Mouse (Mus musculus): ENCODE data around the gene Gpr89. TPM values are rescaled to one million over a fixed set of nuclear protein-coding genes. Genes with fewer than 3 reads are reported as not detected.

Gpr89 gene
- polyA plus RNA-seq, 1 experiment from 2014 or later, result 37.0 TPM

DNA sequence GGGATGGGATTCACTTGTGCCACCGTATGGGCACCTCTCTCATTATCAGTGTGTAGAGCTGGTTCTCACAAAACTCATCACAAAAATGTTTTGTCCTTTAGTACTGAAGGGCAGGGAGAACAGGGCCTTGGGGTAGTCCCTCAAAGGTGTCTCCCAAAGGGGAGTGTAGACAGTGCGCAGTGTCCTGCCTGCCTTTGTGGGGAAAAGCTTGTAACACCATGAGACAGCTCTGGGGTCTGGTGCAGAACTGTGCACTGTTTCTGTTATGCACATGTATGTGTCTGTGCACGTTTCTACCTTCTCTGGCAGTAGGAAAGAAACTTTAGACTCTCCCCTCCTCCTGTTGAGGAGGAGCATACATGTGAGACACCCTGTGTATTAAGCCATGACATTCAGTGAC is 37.3 kb downstream of the Gpr89 start:
- no peak overlapping the region for H3K4me3 ChIP-seq (replicated peaks)
- no peaks in the 10 kb centered on the region for H3K4me1 ChIP-seq (replicated peaks)
- no peaks in the 10 kb centered on the region for H3K27me3 ChIP-seq
- WGBS, result 89% methylated on average over 3 of the region's 3 CpGs
- no peak for ATAC-seq
- no peak overlapping the region for H3K9ac ChIP-seq (replicated peaks)
- no peak overlapping the region for H3K4me2 ChIP-seq (replicated peaks)
- H3K9me3 ChIP-seq, result no peaks in the 10 kb centered on the region
- no peak overlapping the region for H3K27ac ChIP-seq
- H3K36me3 ChIP-seq, result peaks cover 51% of the 10 kb centered on the region

DNA sequence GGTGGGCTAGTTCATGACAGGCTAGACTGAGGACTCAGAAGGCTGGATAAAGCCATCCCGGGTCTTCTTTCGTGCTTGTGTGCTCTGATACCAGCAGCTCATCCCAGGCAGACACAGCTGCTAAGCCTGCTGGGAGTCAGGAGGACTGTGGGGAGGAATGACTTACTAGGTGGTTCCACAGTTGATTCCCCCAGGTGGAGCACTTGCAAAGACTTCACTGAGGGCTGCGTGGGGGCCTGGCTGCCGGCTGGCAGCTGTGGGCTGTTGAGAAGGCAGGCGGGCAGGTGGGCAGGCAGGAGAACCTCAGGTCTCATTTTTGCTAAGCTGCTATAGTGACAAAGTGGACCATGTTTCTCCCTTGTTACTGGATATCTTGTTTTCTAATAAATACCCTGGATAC is 44.6 kb downstream of the Gpr89 start:
- no peaks in the 10 kb centered on the region for H3K27me3 ChIP-seq
- no peaks in the 10 kb centered on the region for H3K4me1 ChIP-seq (replicated peaks)
- WGBS, result 94% methylated on average over 5 of the region's 5 CpGs
- no peaks in the 10 kb centered on the region for H3K9me3 ChIP-seq
- H3K4me2 ChIP-seq (replicated peaks), result no peak overlapping the region
- H3K36me3 ChIP-seq, result peaks cover 6% of the 10 kb centered on the region; the same call in 1 of the 2 replicates
- no peak overlapping the region for H3K4me3 ChIP-seq (replicated peaks)
- H3K9ac ChIP-seq (replicated peaks), result no peak overlapping the region
- no peak for ATAC-seq
- H3K27ac ChIP-seq, result no peak overlapping the region

DNA sequence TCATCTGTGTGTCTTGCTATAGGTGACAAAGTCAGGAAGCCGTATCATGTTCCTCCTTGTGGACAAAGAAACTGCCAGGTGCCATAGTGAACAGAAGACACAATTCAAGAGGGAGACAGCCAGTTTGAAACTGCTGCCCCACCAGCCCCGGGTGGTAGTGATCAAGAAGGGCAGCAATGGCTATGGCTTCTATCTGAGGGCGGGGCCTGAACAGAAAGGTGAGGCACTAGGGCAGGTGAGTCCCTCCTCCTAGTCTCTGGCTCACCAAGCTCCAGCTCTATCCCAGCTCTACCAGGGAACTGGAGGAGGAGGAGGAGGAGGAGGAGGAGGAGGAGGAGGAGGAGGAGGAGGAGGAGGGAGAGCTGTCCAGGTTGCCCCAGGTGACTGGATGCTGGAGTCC is 49.3 kb downstream of the Gpr89 start:
- 83% methylated on average over 3 of the region's 3 CpGs for WGBS
- no peak overlapping the region for H3K27ac ChIP-seq

DNA sequence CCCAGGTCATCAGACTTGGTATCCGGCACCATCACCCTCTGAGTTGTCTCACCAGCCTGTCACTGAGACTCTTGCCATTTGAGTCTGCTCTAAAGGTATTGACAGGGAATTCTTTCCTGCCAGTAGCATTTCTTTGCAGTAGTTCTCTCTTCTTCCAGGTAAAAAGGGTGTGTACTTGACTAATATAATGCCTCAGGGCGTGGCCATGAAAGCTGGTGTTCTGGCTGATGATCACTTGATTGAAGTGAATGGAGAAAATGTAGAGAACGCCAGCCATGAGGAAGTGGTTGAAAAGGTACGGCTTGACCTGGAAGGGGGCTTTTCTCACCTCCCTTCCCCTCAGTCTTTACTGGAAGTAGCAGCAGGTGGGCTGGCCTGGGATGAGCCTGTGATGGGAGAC is 50.8 kb downstream of the Gpr89 start:
- 91% methylated on average over 4 of the region's 4 CpGs for WGBS
- ATAC-seq, result no peak

More for the DNA sequence above, 49.3 kb downstream of the Gpr89 start:
- Histone ChIP-seq H3K27me3 (no peaks in the 10 kb centered on the region), H3K36me3 (peaks cover 6% of the 10 kb centered on the region; the same call in 1 of the 2 replicates), H3K9ac (replicated peaks) (no peak overlapping the region), H3K9me3 (no peaks in the 10 kb centered on the region), H3K4me2 (replicated peaks) (no peak overlapping the region), H3K4me3 (replicated peaks) (no peak overlapping the region), H3K4me1 (replicated peaks) (no peaks in the 10 kb centered on the region)
- no peak for ATAC-seq

DNA sequence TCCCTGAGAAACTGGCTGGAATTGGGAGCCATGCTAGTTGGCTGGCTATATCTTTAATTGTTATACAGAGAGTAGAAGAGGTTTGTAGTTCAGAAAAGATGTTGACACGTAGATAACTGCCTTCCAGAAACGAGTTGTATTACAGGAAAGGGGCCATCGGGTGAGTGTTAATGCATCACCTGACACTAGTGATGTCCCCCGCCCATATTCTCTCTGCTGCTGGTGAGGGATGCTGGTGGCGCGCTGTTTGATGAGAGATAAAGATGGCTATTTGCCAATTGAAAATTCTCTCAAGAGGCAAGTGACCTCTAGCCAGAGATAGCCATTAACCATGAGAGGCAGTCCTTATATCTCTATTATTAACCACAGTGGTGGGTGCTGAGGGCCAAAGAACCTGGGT is 52.6 kb downstream of the Gpr89 start:
- WGBS, result 82% methylated on average over 6 of the region's 6 CpGs

More for the DNA sequence above, 50.8 kb downstream of the Gpr89 start:
- H3K27me3 ChIP-seq, result no peaks in the 10 kb centered on the region
- H3K4me1 ChIP-seq (replicated peaks), result no peaks in the 10 kb centered on the region
- no peak overlapping the region for H3K9ac ChIP-seq (replicated peaks)
- no peak overlapping the region for H3K27ac ChIP-seq
- H3K4me3 ChIP-seq (replicated peaks), result no peak overlapping the region
- no peaks in the 10 kb centered on the region for H3K36me3 ChIP-seq
- H3K4me2 ChIP-seq (replicated peaks), result no peak overlapping the region
- no peaks in the 10 kb centered on the region for H3K9me3 ChIP-seq

DNA sequence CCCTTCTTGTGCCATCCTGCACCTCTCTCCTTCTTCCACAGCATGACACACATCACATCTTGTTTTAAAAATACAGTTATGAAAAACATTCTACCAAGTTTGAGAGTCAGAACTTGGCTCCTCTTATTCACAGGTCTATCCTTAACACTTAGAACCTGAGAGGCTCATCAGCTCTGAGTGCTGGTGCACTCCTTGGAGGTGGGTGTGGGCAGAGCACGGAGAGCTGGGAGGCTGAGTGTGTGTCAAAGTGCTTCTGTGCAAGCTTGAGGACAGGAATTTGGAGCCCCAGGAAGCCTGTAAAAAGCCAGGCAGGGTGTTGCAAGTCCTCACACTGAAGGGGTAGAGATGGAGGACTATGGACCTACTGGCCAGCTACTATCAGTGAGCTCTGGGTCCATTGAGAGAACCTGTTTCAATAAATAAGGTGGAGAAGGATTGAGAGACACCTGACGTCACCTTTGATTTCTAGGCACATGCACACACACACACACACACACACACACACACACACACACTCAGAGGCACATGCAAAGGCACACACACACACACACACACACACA is 55.9 kb downstream of the Gpr89 start:
- no peak overlapping the region for H3K27ac ChIP-seq
- H3K9me3 ChIP-seq, result no peaks in the 10 kb centered on the region
- no peaks in the 10 kb centered on the region for H3K36me3 ChIP-seq
- no peaks in the 10 kb centered on the region for H3K4me1 ChIP-seq (replicated peaks)
- H3K4me2 ChIP-seq (replicated peaks), result no peak overlapping the region
- H3K9ac ChIP-seq (replicated peaks), result no peak overlapping the region
- H3K4me3 ChIP-seq (replicated peaks), result no peak overlapping the region
- H3K27me3 ChIP-seq, result no peaks in the 10 kb centered on the region
- no peak for ATAC-seq
- 90% methylated on average over 2 of the region's 2 CpGs for WGBS

More for the DNA sequence above, 52.6 kb downstream of the Gpr89 start:
- Histone ChIP-seq H3K27ac (no peak overlapping the region), H3K4me1 (replicated peaks) (no peaks in the 10 kb centered on the region), H3K4me2 (replicated peaks) (no peak overlapping the region), H3K4me3 (replicated peaks) (no peak overlapping the region), H3K27me3 (no peaks in the 10 kb centered on the region), H3K9me3 (no peaks in the 10 kb centered on the region), H3K9ac (replicated peaks) (no peak overlapping the region), H3K36me3 (no peaks in the 10 kb centered on the region)
- ATAC-seq, result no peak

DNA sequence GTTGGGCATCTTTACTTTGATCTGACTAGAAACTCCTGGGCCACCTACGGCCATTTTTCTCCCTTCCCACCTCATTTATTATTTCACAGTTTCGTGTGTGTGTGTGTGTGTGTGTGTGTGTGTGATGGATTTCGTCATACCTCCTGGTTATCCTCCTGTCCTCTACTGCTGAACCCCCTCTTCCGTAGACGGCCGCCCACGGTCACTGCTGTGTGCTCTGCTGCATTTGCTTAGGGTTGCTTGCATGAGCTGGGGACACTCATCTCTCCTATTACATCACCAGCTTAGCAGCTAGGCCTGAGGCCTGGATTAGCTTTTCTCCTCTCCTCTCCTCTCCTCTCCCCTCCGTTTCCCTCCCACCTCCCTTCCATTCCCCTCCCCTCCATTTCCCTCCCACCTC is 56.7 kb downstream of the Gpr89 start:
- 88% methylated on average over 7 of the region's 8 CpGs for WGBS

DNA sequence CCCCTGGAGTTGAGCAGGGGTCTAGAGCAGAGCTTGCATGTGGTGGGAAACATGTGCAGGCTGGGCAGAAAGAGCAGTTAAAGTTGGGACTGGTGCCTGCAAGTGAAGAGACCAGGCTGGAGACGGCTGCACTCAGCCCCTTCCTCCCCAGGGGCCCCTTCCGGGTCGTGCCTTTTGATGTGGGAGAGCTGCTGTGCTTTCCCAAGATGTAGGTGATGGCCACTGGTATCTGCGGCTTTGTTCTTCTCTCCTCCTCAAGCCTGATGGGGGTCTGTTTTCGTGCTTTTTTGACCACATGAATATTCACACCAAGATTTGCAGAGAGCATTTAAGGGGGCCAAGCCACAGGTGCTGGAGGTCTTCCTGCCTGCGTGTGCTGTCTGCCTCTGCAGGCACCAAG is 57.5 kb downstream of the Gpr89 start:
- Histone ChIP-seq H3K4me2 (replicated peaks) (no peak overlapping the region), H3K9ac (replicated peaks) (no peak overlapping the region)
- 46% methylated on average over 6 of the region's 6 CpGs for WGBS

More for the DNA sequence above, 56.7 kb downstream of the Gpr89 start:
- H3K4me2 ChIP-seq (replicated peaks), result no peak overlapping the region
- H3K36me3 ChIP-seq, result no peaks in the 10 kb centered on the region
- ATAC-seq, result no peak
- H3K4me3 ChIP-seq (replicated peaks), result no peak overlapping the region
- H3K4me1 ChIP-seq (replicated peaks), result no peaks in the 10 kb centered on the region
- H3K27ac ChIP-seq, result no peak overlapping the region
- no peaks in the 10 kb centered on the region for H3K27me3 ChIP-seq
- H3K9me3 ChIP-seq, result no peaks in the 10 kb centered on the region
- no peak overlapping the region for H3K9ac ChIP-seq (replicated peaks)

DNA sequence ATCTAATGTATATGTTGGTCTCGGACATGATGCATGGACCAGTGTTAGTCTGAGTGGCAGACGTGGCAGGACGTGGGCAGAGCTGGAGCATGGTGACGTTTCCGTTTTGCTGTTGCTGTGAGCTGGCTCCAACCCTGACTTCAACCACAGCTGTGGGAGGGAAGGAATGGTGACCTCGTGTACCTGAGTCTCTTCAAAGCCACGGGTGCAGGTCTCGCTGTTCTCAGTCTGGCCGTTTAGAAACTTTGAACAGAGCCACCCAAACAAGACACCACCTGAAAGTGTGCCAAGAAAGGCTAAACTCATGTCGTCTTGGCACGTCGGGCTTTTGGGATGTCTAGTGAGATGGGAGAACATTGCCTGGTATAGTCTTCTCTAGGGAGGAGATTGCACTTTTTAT is 58.2 kb downstream of the Gpr89 start:
- 92% methylated on average over 12 of the region's 12 CpGs for WGBS
- H3K9ac ChIP-seq (replicated peaks), result no peak overlapping the region
- H3K36me3 ChIP-seq, result no peaks in the 10 kb centered on the region
- H3K4me1 ChIP-seq (replicated peaks), result no peaks in the 10 kb centered on the region
- ATAC-seq, result no peak
- H3K27me3 ChIP-seq, result no peaks in the 10 kb centered on the region
- H3K4me2 ChIP-seq (replicated peaks), result no peak overlapping the region
- no peak overlapping the region for H3K27ac ChIP-seq
- no peak overlapping the region for H3K4me3 ChIP-seq (replicated peaks)
- no peaks in the 10 kb centered on the region for H3K9me3 ChIP-seq

More for the DNA sequence above, 57.5 kb downstream of the Gpr89 start:
- Histone ChIP-seq H3K4me3 (replicated peaks) (no peak overlapping the region), H3K27ac (no peak overlapping the region), H3K4me1 (replicated peaks) (no peaks in the 10 kb centered on the region), H3K9me3 (no peaks in the 10 kb centered on the region), H3K36me3 (no peaks in the 10 kb centered on the region), H3K27me3 (no peaks in the 10 kb centered on the region)
- no peak for ATAC-seq

DNA sequence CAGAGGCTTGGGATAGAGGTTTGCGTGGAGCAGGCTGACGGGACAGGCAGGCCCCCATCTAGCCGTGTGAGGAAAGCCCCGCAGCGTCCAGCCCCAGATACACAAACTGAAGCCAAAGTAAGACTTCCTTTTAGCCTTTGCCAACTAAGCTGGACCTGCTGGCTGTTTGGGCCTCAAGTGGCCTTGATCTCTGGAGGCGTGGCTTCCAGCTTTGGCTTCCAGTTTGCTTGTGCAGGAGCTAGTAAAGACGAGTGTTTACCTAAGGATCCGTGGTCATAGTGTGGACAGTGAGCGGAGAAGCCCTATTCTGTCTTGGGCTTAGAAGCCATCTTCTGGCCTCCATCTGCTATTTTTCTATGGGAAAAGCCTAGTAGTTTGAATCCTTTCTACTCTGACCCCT is 59.3 kb downstream of the Gpr89 start:
- WGBS, result 92% methylated on average over 9 of the region's 9 CpGs
- no peak for ATAC-seq
- Histone ChIP-seq H3K4me2 (replicated peaks) (no peak overlapping the region), H3K9ac (replicated peaks) (no peak overlapping the region), H3K9me3 (no peaks in the 10 kb centered on the region), H3K27ac (no peak overlapping the region), H3K4me1 (replicated peaks) (no peaks in the 10 kb centered on the region), H3K4me3 (replicated peaks) (no peak overlapping the region), H3K27me3 (no peaks in the 10 kb centered on the region), H3K36me3 (no peaks in the 10 kb centered on the region)

DNA sequence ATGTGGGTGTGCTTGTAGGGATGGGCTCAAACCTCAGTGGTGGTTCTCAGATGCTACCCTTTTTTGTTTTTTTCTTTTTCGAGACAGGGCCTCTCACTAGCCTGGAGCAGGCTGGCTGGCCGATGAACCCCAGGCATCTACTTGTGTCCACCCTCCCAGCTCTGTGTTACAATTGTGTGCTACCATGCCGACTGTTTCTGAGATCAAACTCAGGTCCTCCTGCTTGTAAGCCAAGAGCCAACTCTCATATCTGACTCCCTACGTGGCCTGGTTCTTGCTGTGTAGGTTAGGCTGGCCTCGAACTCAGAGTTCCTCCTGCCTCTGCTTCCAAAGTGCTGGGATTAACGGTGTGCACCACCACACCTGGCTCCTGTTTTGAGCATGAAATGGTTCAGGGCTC is 60.0 kb downstream of the Gpr89 start:
- WGBS, result 93% methylated on average over 6 of the region's 6 CpGs
- Histone ChIP-seq H3K9ac (replicated peaks) (no peak overlapping the region), H3K4me1 (replicated peaks) (no peaks in the 10 kb centered on the region), H3K4me2 (replicated peaks) (no peak overlapping the region), H3K4me3 (replicated peaks) (no peak overlapping the region), H3K36me3 (no peaks in the 10 kb centered on the region), H3K9me3 (no peaks in the 10 kb centered on the region), H3K27me3 (no peaks in the 10 kb centered on the region), H3K27ac (no peak overlapping the region)
- no peak for ATAC-seq

DNA sequence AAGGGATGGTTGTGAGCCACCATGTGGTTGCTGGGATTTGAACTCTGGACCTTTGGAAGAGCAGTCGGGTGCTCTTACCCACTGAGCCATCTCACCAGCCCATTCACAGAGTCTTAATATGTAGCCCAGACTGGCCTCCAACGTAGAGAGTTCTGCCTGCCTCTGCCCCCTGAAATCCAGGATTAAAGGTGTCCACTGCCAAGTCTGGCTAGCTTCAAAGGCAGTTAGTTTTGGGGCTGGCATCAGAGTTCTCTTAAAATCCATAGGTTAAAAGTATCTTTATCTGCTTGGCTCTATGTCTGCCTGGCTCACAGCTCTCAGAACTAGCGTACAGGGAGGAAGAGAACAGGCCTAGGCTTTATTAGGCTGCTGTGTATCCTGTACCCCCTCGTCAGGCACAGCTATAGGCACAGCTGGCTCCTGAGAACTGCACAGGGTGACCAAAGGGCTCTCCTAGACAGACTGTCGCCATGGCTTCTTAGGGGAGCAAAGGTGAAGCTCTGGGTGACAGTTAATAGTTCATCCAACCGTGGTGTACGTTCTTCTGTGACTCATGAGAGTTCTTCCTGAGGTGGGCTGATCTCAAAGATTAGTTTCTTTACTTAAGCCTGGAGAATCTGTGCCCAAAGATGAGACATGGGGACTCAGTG is 66.0 kb downstream of the Gpr89 start:
- no peaks in the 10 kb centered on the region for H3K4me1 ChIP-seq (replicated peaks)
- no peak overlapping the region for H3K27ac ChIP-seq
- H3K9me3 ChIP-seq, result no peaks in the 10 kb centered on the region
- no peaks in the 10 kb centered on the region for H3K27me3 ChIP-seq
- WGBS, result 83% methylated on average over 7 of the region's 7 CpGs
- no peak overlapping the region for H3K4me3 ChIP-seq (replicated peaks)
- no peak overlapping the region for H3K9ac ChIP-seq (replicated peaks)
- no peaks in the 10 kb centered on the region for H3K36me3 ChIP-seq
- no peak for ATAC-seq
- no peak overlapping the region for H3K4me2 ChIP-seq (replicated peaks)

DNA sequence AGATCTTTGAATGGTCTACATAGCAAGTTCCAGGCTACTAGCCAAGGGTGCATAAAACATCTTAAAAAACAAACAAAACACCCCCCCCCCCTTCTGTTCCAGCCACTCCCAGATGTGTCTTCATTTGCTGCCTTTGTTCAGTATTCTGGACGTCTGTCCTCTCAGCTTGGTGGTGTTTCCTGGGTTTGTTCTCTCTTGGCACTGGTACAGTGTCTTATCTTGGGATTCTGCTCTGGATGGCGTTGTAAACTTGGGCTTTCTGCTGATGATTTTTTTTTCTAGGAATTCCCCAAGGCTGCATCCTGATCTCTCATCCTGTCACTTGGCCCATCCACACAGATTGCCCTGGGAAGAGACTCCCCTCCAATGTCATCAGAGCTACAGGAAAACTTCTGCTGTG is 68.7 kb downstream of the Gpr89 start:
- 63% methylated on average over 2 of the region's 2 CpGs for WGBS
- Histone ChIP-seq H3K4me2 (replicated peaks) (no peak overlapping the region), H3K4me3 (replicated peaks) (no peak overlapping the region), H3K9me3 (no peaks in the 10 kb centered on the region), H3K27me3 (no peaks in the 10 kb centered on the region), H3K27ac (no peak overlapping the region), H3K36me3 (no peaks in the 10 kb centered on the region), H3K4me1 (replicated peaks) (no peaks in the 10 kb centered on the region), H3K9ac (replicated peaks) (no peak overlapping the region)
- no peak for ATAC-seq
